Mouse (Mus musculus) left cerebral cortex, postnatal 36 days (tissue): ENCODE measurements around the gene Gdf9. TPM values are rescaled to one million over a fixed set of nuclear protein-coding genes. Genes with fewer than 3 reads are reported as not detected.
"Not testable (repeated sequence)": the region's sequence is repeated elsewhere in the genome, so short reads cannot be mapped to it uniquely, and the experiment has no call there.

ENCODE experiments used
- DNase-seq, 2 experiments: peaks; one replicate each; pipeline ENCODE4 v3.0.0; 2021 to 2022; ENCODE audit warnings: low spot score in 2 of 2, mixed read lengths in 1 of 2
- intact Hi-C: fragments of 180-260 bp; cut with DNase I; formaldehyde crosslinking; loops from one replicate; pipeline ENCODE4 v1.15.1; 2025
- total RNA-seq, 2 experiments: library from RNA; stranded (reverse); gene quantifications; 2 replicates each; pipeline ENCODE4 v1.2.3; 2021

Gene Gdf9
- 1 to 10 TPM in 1 of 2 experiments, not detected in 1; 1.1 TPM for total RNA-seq

GRCm38 (mm10) chr11:53430670-53431346, at the start of gene Gdf9, which contains the start of gene Uqcrq:
Gene Gdf9, plus strand, starts transcription at chr11:53431023.
Gene Uqcrq, minus strand, starts transcription at chr11:53430831.
- DNase-seq, result peak; percentile 98 to 99
- intact Hi-C loops, result no loop called here

- intact Hi-C loops, result no loop called here
- no peak for DNase-seq
These were observed 46.9 kb upstream of the Gdf9 start for GRCm38 (mm10) chr11:53383758-53384428.

GRCm38 (mm10) chr11:53393856-53394255, 37.0 kb upstream of the Gdf9 start:
- DNase-seq, result no peak
- intact Hi-C loops, result no loop called here

- intact Hi-C loops, result no loop called here
- DNase-seq, result no peak
These were observed 27.2 kb upstream of the Gdf9 start for GRCm38 (mm10) chr11:53403638-53404037.

- no peak for DNase-seq
- intact Hi-C loops, result no loop called here
These were observed 19.1 kb upstream of the Gdf9 start for GRCm38 (mm10) chr11:53411738-53412137.

- intact Hi-C loops, result no loop called here
- no peak for DNase-seq
These were observed 17.0 kb upstream of the Gdf9 start for GRCm38 (mm10) chr11:53413871-53414270.

- intact Hi-C loops, result no loop called here
- DNase-seq, result no peak
These were observed 12.8 kb upstream of the Gdf9 start for GRCm38 (mm10) chr11:53418048-53418447.

GRCm38 (mm10) chr11:53423036-53423435, 7.8 kb upstream of the Gdf9 start, which contains the start of gene Leap2:
Gene Leap2, minus strand, starts transcription at chr11:53423170.
- no peak for DNase-seq
- intact Hi-C loops, result no loop called here

GRCm38 (mm10) chr11:53424826-53425225, 6.0 kb upstream of the Gdf9 start:
- no peak for DNase-seq
- intact Hi-C loops, result no loop called here

GRCm38 (mm10) chr11:53425251-53425650, 5.6 kb upstream of the Gdf9 start:
- intact Hi-C loops, result no loop called here
- peak in 1 of 2 experiments; percentile 28 for DNase-seq

GRCm38 (mm10) chr11:53425711-53426255, 5.0 kb upstream of the Gdf9 start:
- intact Hi-C loops, result no loop called here
- DNase-seq, result no peak

- DNase-seq, intact Hi-C loops: not testable (repeated sequence)
These were observed 3.9 kb upstream of the Gdf9 start for GRCm38 (mm10) chr11:53426914-53427313.

- DNase-seq, result no peak
- intact Hi-C loops, result no loop called here
These were observed 2.7 kb upstream of the Gdf9 start for GRCm38 (mm10) chr11:53427993-53428715.

GRCm38 (mm10) chr11:53428716-53429057, 2.1 kb upstream of the Gdf9 start:
- intact Hi-C loops, result no loop called here

GRCm38 (mm10) chr11:53429182-53429581, 1.6 kb upstream of the Gdf9 start:
- no peak for DNase-seq
- intact Hi-C loops, result no loop called here

More at GRCm38 (mm10) chr11:53428716-53429057, 2.1 kb upstream of the Gdf9 start:
- DNase-seq, result no peak

- intact Hi-C loops, result no loop called here
- DNase-seq, result no peak
These were observed 538 bp upstream of the Gdf9 start for GRCm38 (mm10) chr11:53430300-53430669.

- no peak for DNase-seq
- intact Hi-C loops, result no loop called here
These were observed 679 bp downstream of the Gdf9 start for GRCm38 (mm10) chr11:53431347-53432056.

- intact Hi-C loops, result no loop called here
- DNase-seq, result no peak
These were observed 2.2 kb downstream of the Gdf9 start for GRCm38 (mm10) chr11:53433057-53433456.

- no peak for DNase-seq
- intact Hi-C loops, result no loop called here
These were observed 4.7 kb downstream of the Gdf9 start for GRCm38 (mm10) chr11:53435504-53435903.

GRCm38 (mm10) chr11:53436338-53436737, 5.5 kb downstream of the Gdf9 start:
- intact Hi-C loops, result no loop called here
- DNase-seq, result no peak
